Mouse (Mus musculus): ENCODE results near the gene Kifc1. TPM values are rescaled to one million over a fixed set of nuclear protein-coding genes. Genes with fewer than 3 reads are reported as not detected.
"Not testable (repeated sequence)": the region's sequence is repeated elsewhere in the genome, so short reads cannot be mapped to it uniquely, and the experiment has no call there.

Kifc1 gene
- polyA plus RNA-seq, 1 experiment from 2014 or later, result 1.6 TPM

DNA sequence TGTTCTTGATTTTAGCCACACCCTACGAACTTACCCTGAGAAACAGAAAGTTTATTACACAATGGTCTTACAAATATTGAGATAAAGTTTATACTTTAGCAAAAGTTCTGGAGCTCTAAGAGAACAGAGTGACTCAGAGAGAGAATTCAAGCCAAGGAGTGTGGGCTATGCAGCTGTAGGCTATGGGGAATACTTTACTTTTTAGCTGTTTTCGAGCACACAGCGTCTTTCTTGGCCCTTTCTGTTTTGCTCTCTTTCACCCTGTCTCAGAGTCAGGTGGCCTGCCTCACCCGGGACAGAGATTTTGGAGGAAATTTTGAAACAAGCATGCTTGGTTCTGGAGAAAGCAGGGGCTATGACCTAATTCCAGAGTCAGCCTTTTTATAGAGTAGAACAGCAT is 7.7 kb upstream of the Kifc1 start:
- H3K36me3 ChIP-seq (ENCODE audit: control insufficient read depth, insufficient read depth, low read length); H3K9me3 ChIP-seq (ENCODE audit: control insufficient read depth, low read length); H3K27me3 ChIP-seq (ENCODE audit: control insufficient read depth, insufficient read depth, low read length); H3K9ac ChIP-seq (replicated peaks; ENCODE audit: low read depth, low read length); H3K4me1 ChIP-seq (ENCODE audit: control insufficient read depth, insufficient read depth, low read length); H3K27ac ChIP-seq (ENCODE audit: low read depth, low read length); ATAC-seq (ENCODE audit: low read depth); H3K4me3 ChIP-seq (ENCODE audit: low read depth, low read length); H3K4me2 ChIP-seq (ENCODE audit: low read depth, low read length): not testable (repeated sequence)
- 93% methylated on average over 4 of the region's 4 CpGs for WGBS

DNA sequence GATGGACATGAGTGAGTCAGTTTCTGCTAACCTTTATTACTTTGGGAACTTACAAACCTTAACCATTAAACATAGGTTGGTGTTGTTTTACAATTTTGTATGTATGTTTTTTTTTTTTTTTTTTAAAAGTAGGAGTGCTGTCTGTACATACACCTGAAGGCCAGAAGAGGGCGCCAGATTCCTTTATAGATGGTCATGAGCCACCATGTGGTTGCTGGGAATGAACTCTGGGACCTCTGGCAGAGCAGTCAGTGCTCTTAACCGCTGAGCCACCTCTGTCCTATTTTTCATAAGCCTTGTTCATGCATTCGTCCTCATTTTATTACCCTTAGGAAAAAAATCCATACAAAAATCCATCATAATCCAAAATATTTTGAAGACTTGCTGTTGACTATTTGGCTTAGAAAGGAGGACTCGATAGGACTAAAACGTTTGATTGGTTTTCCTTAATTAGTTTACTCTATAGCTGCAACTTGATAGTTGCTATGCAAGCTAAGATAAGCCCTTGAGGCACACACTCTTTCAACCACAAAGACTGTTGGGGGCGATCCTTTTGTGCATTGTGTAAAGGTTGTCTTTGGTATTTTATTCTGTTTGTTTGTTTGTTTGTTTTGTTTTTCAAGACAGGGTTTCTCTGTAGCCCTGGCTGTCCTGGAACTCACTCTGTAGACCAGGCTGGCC is 6.8 kb upstream of the Kifc1 start:
- no peak overlapping the region for H3K9ac ChIP-seq (replicated peaks; ENCODE audit: low read depth, low read length)
- ATAC-seq (ENCODE audit: low read depth), result no peak
- no peak overlapping the region for H3K4me2 ChIP-seq (ENCODE audit: low read depth, low read length)
- no peak overlapping the region for H3K27ac ChIP-seq (ENCODE audit: low read depth, low read length)
- WGBS, result 45% methylated on average over 6 of the region's 6 CpGs
- H3K4me3 ChIP-seq (ENCODE audit: low read depth, low read length), result no peak overlapping the region
- no peaks in the 10 kb centered on the region for H3K9me3 ChIP-seq (ENCODE audit: control insufficient read depth, low read length)
- H3K36me3 ChIP-seq (ENCODE audit: control insufficient read depth, insufficient read depth, low read length), result no peaks in the 10 kb centered on the region
- H3K4me1 ChIP-seq (ENCODE audit: control insufficient read depth, insufficient read depth, low read length), result no peaks in the 10 kb centered on the region
- H3K27me3 ChIP-seq (ENCODE audit: control insufficient read depth, insufficient read depth, low read length), result no peaks in the 10 kb centered on the region

DNA sequence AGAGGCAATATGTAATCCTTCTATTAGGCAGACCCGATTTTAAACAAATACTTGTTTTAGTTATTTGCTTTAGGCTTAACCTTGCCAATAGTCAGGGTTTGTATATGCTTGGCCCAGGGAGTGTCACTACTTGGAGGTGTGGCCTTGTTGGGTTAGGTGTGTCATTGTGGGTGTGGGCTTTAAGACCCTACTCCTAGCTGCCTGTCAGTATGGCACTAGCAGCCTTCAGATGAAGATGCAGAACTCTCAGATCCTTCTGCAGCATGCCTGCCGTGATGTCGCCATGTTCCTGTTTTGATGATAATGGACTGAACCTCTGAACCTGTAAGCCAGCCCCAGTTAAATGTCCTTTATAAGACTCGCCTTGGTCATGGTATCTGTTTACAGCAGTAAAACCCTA is 2.5 kb upstream of the Kifc1 start:
- not testable (repeated sequence) for ATAC-seq (ENCODE audit: low read depth)
- WGBS, result 81% methylated on average over 4 of the region's 4 CpGs

DNA sequence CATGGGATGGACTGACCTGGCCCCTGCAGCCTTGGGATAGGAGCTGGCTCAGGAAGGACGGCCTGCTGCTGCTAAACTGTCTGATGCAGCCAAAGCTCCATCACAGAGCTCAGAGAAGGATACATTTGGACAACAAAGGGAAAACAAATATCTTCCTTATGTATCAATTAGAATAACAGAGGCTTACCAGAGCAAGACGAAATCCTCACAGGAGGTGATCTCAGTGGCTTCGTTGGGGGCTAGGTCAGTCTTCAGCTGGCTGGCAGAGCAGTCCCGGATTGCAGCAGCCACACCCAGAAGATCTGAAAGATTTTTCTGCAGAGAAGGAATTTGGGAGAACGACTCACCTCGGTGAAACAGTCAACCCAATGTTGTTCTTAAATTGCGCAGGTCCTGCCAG is 2.0 kb upstream of the Kifc1 start:
- H3K9me3 ChIP-seq (ENCODE audit: control insufficient read depth, low read length), result no peaks in the 10 kb centered on the region
- WGBS, result 23% methylated on average over 7 of the region's 7 CpGs
- no peak overlapping the region for H3K4me2 ChIP-seq (ENCODE audit: low read depth, low read length)
- no peak overlapping the region for H3K4me3 ChIP-seq (ENCODE audit: low read depth, low read length)
- no peak for ATAC-seq (ENCODE audit: low read depth)
- no peaks in the 10 kb centered on the region for H3K27me3 ChIP-seq (ENCODE audit: control insufficient read depth, insufficient read depth, low read length)
- H3K36me3 ChIP-seq (ENCODE audit: control insufficient read depth, insufficient read depth, low read length), result no peaks in the 10 kb centered on the region
- H3K27ac ChIP-seq (ENCODE audit: low read depth, low read length), result no peak overlapping the region
- H3K4me1 ChIP-seq (ENCODE audit: control insufficient read depth, insufficient read depth, low read length), result no peaks in the 10 kb centered on the region
- H3K9ac ChIP-seq (replicated peaks; ENCODE audit: low read depth, low read length), result no peak overlapping the region

More for the DNA sequence above, 2.5 kb upstream of the Kifc1 start:
- not testable (repeated sequence) for H3K4me2 ChIP-seq (ENCODE audit: low read depth, low read length); H3K27ac ChIP-seq (ENCODE audit: low read depth, low read length); H3K27me3 ChIP-seq (ENCODE audit: control insufficient read depth, insufficient read depth, low read length); H3K4me3 ChIP-seq (ENCODE audit: low read depth, low read length); H3K9me3 ChIP-seq (ENCODE audit: control insufficient read depth, low read length); H3K9ac ChIP-seq (replicated peaks; ENCODE audit: low read depth, low read length); H3K4me1 ChIP-seq (ENCODE audit: control insufficient read depth, insufficient read depth, low read length); H3K36me3 ChIP-seq (ENCODE audit: control insufficient read depth, insufficient read depth, low read length)

DNA sequence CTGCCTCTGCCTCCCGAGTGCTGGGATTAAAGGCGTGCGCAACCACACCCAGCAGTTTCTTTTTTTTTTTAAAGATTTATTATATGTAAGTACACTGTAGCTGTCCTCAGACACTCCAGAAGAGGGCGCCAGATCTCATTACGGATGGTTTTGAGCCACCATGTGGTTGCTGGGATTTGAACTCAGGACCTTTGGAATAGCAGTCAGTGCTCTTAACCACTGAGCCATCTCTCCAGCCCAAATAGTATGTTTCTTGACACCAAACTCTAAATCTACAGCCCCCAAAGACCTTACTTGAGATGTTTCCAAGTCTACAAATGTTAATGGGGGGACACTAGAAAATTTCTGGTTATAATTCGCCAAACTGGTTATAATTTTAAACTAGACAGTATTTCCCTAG is 1.4 kb upstream of the Kifc1 start:
- H3K4me1 ChIP-seq (ENCODE audit: control insufficient read depth, insufficient read depth, low read length); H3K27ac ChIP-seq (ENCODE audit: low read depth, low read length); H3K36me3 ChIP-seq (ENCODE audit: control insufficient read depth, insufficient read depth, low read length); H3K9me3 ChIP-seq (ENCODE audit: control insufficient read depth, low read length); ATAC-seq (ENCODE audit: low read depth); H3K4me3 ChIP-seq (ENCODE audit: low read depth, low read length); H3K9ac ChIP-seq (replicated peaks; ENCODE audit: low read depth, low read length); H3K27me3 ChIP-seq (ENCODE audit: control insufficient read depth, insufficient read depth, low read length); H3K4me2 ChIP-seq (ENCODE audit: low read depth, low read length): not testable (repeated sequence)
- WGBS, result 75% methylated on average over 6 of the region's 6 CpGs

DNA sequence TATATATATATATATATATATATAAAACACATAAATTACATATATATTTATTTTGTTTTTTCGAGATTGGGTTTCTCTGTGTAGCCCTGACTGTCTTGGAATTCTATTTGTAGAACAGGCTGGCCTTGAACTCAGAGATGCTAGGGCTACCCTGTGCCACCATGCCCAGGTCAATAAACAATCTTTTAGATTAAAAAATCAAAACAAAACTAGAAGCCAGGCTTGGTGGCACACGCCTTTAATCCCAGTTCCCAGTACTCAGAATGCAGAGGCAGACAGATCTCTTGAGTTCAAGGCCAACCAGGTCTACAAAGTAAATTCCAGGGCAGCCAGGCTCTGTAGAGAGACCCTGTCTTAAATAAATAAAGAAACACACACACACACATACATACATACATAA is 896 bp upstream of the Kifc1 start:
- Histone ChIP-seq H3K36me3 (ENCODE audit: control insufficient read depth, insufficient read depth, low read length) (no peaks in the 10 kb centered on the region), H3K4me1 (ENCODE audit: control insufficient read depth, insufficient read depth, low read length) (no peaks in the 10 kb centered on the region), H3K9ac (replicated peaks; ENCODE audit: low read depth, low read length) (no peak overlapping the region), H3K9me3 (ENCODE audit: control insufficient read depth, low read length) (no peaks in the 10 kb centered on the region), H3K27ac (ENCODE audit: low read depth, low read length) (no peak overlapping the region), H3K27me3 (ENCODE audit: control insufficient read depth, insufficient read depth, low read length) (no peaks in the 10 kb centered on the region), H3K4me3 (ENCODE audit: low read depth, low read length) (no peak overlapping the region), H3K4me2 (ENCODE audit: low read depth, low read length) (no peak overlapping the region)
- ATAC-seq (ENCODE audit: low read depth), result no peak
- 72% methylated on average over 2 of the region's 2 CpGs for WGBS

DNA sequence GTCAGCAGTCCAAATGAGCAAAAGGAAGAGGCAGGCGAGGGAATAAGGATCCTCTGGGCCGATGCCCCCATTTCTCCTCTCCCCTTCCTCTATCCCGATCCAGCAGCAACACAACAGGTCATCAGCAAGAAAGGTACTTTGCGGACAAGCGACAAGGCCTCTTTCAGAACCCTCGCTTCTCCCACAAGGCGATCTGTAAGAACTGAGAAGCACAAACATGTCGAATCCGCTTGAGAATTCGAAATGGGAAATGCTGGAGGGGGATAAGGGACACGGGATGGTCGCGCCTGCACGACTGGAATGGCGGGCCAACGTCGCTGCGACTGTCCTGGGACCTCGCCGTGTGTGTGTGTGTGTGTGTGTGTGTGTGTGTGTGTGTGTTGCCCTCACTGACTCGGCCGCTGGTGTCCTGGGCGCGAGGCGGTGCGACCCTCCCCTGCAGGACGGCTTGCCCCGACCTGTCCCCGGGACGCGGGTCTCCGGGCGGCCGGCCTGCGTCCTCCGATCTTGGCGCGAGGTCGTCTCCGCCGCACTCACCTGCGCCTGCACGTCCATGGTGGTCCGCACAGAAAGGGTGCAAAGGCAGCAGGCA is 424 bp downstream of the Kifc1 start:
- ATAC-seq (ENCODE audit: low read depth), result not testable (repeated sequence)

DNA sequence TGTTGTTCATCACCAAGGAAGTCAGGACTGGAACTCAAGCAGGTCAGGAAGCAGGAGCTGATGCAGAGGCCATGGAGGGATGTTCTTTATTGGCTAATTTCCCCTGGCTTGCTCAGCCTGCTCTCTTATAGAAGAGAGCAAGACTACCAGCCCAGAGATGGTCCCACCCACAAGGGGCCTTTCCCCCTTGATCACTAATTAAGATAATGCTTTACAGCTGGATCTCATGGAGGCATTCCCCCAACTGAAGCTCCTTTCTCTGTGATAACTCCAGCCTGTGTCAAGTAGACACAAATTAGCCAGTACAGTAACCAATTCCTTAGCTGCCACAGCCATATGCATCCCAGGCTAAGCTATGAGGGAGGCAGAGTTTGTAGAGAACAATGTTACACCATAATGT is 2.2 kb downstream of the Kifc1 start:
- not testable (repeated sequence) for H3K27ac ChIP-seq (ENCODE audit: low read depth, low read length); H3K9me3 ChIP-seq (ENCODE audit: control insufficient read depth, low read length); H3K4me3 ChIP-seq (ENCODE audit: low read depth, low read length); H3K9ac ChIP-seq (replicated peaks; ENCODE audit: low read depth, low read length); H3K4me2 ChIP-seq (ENCODE audit: low read depth, low read length); H3K4me1 ChIP-seq (ENCODE audit: control insufficient read depth, insufficient read depth, low read length); ATAC-seq (ENCODE audit: low read depth); H3K27me3 ChIP-seq (ENCODE audit: control insufficient read depth, insufficient read depth, low read length); H3K36me3 ChIP-seq (ENCODE audit: control insufficient read depth, insufficient read depth, low read length)

More for the DNA sequence above, 424 bp downstream of the Kifc1 start:
- not testable (repeated sequence) for H3K9me3 ChIP-seq (ENCODE audit: control insufficient read depth, low read length); H3K27ac ChIP-seq (ENCODE audit: low read depth, low read length); H3K27me3 ChIP-seq (ENCODE audit: control insufficient read depth, insufficient read depth, low read length); H3K36me3 ChIP-seq (ENCODE audit: control insufficient read depth, insufficient read depth, low read length); H3K4me1 ChIP-seq (ENCODE audit: control insufficient read depth, insufficient read depth, low read length)
- Histone ChIP-seq H3K4me3 (ENCODE audit: low read depth, low read length) (peak overlapping the region; percentile 44), H3K4me2 (ENCODE audit: low read depth, low read length) (peak overlapping the region; percentile 52), H3K9ac (replicated peaks; ENCODE audit: low read depth, low read length) (peak overlapping the region; percentile 28; the same call in 1 of the 2 replicates)
- WGBS, result 0% methylated on average over 38 of the region's 44 CpGs

DNA sequence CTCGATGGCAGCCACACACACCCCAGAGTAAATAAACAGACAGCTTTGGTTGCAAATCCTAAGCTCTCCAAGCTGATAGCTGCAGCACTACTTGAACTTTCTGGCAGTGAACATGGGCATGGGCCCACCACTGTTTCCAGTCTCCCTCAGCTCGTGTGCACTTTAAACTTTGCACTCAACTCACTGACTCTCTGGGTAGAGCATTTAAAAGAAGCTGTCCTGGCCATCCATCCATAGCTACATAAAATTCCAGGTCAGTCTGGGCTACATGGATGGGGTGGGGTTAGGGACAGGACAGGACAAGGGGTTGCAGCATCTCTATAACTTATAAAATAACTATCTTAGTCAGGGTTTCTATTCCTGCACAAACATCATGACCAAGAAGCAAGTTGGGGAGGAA is 2.7 kb downstream of the Kifc1 start:
- not testable (repeated sequence) for H3K27ac ChIP-seq (ENCODE audit: low read depth, low read length); H3K27me3 ChIP-seq (ENCODE audit: control insufficient read depth, insufficient read depth, low read length); ATAC-seq (ENCODE audit: low read depth); H3K4me3 ChIP-seq (ENCODE audit: low read depth, low read length); H3K9ac ChIP-seq (replicated peaks; ENCODE audit: low read depth, low read length); H3K9me3 ChIP-seq (ENCODE audit: control insufficient read depth, low read length); H3K4me2 ChIP-seq (ENCODE audit: low read depth, low read length); H3K4me1 ChIP-seq (ENCODE audit: control insufficient read depth, insufficient read depth, low read length); H3K36me3 ChIP-seq (ENCODE audit: control insufficient read depth, insufficient read depth, low read length)
- WGBS, result 76% methylated on average over 2 of the region's 2 CpGs
